In the genomic region with DNA sequence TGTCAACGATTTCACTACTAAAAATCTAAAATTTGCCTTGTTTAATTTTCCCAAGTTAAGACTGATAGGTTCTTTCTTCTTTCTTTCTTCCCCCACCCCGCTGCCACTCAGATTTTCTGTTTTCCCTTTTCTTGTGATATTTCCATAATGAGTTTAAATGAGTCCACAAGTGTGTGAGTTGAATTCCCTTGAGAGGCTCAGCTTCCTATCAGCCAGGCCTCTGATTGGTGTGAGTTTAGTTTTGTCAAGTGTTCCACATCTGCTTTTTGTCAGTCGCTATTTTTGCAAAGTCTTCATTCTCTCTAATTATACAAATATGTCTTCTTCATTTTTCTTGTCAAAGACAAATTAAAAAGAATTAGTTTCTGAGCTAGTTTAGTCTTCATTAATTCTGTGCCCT, we compare ENCODE assay signal across 9 mouse cellular contexts.
"Had no signal": no experiment of that assay in that cellular context is flagged by ENCODE, and none has a peak within 500 bp of the region (broad histone marks: within the 10 kb centered on the region; RNA-seq: fewer than 3 reads in every experiment).

No protein-coding gene starts in this region.

- H3K4me2 ChIP-seq: limb, embryonic 13.5 days; midbrain, embryonic 12.5 days had no signal

- H3K9me3 ChIP-seq: limb, embryonic 13.5 days; midbrain, embryonic 12.5 days had no signal

- H3K4me3 ChIP-seq: left cerebral cortex, adult 2 months; limb, embryonic 13.5 days; midbrain, embryonic 12.5 days had no signal

- H3K27ac ChIP-seq: kidney, postnatal 0 days; left cerebral cortex, adult 2 months; limb, embryonic 13.5 days; liver, embryonic 14.5 days; midbrain, embryonic 12.5 days had no signal

- DNase-seq: kidney, adult 8-10 months; lung, adult 18-20 months; right cerebral cortex, postnatal 14 days; thymus, postnatal 36 days had no signal

- H3K36me3 ChIP-seq: limb, embryonic 13.5 days; midbrain, embryonic 12.5 days had no signal

- H3K27me3 ChIP-seq: limb, embryonic 13.5 days; midbrain, embryonic 12.5 days had no signal

- H3K9ac ChIP-seq: limb, embryonic 13.5 days; liver, embryonic 14.5 days; midbrain, embryonic 12.5 days had no signal
